Mouse (Mus musculus): ENCODE results near the gene Cux2.

DNA sequence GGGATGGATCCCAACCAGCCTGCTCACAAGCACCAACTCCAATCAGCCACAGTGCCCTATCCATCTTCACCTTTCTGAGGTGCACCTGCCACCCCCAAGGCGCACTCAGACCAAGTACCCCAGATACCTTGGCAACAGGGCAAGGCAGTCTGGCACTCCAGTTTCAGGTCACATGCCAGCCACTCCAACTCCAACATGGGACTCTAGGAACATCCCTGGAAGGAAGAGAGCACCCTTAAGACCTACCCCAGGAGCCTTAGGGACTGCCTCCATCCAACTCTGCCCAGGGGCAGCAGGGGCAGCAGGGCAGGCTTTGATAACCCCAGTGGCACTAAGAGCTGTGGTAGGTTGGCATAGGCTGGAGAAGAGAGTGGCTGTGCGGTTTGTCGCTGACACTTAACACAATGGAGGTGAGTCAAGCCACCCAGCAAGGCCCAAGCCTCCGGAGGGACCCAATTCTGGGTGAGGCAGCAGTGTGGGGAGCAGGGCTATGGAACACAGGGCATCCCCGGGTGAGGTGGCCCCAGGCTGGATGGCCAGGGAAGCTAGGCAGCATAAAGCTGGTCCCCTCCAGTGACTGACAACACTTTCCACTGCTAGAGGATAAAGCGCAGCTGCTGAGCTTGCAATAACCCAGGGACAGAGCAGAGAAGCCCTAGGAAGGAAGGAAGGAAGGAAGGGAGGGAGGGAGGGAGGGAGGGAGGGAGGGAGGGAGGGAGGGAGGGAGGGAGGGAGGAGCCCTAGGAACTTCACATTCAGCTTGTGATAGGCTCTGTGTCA is 217.3 kb downstream of the Cux2 start:
- TF ChIP-seq CTCF (IDR thresholded peaks at IDR 0.05 in 2 of 3, conservative IDR thresholded peaks at IDR 0.05 in 1 of 3; ENCODE audit: control insufficient read depth in 1 of 3, insufficient read depth in 1 of 3, low read depth in 2 of 3, low read length in 3 of 3, poor library complexity in 1 of 3, severe bottlenecking in 1 of 3) (no peak), ZNF384 (IDR thresholded peaks at IDR 0.05; ENCODE audit: low read depth, low read length) (no peak), SIN3A (IDR thresholded peaks at IDR 0.05; ENCODE audit: low read length) (no peak), RAD21 (IDR thresholded peaks at IDR 0.05; ENCODE audit: low read depth, low read length) (no peak), TAL1 (IDR thresholded peaks at IDR 0.05; ENCODE audit: low read length) (no peak), POLR2A (IDR thresholded peaks at IDR 0.05; ENCODE audit: control insufficient read depth in 1 of 2, insufficient read depth in 1 of 2, low read depth in 1 of 2, low read length in 2 of 2, poor library complexity in 1 of 2) (no peak), POLR2AphosphoS2 (IDR thresholded peaks at IDR 0.05; ENCODE audit: low read length) (no peak), MAZ (IDR thresholded peaks at IDR 0.05; ENCODE audit: low read depth, low read length) (no peak), TCF12 (IDR thresholded peaks at IDR 0.05; ENCODE audit: low read depth, low read length) (no peak), MEF2A (IDR thresholded peaks at IDR 0.05; ENCODE audit: extremely low read depth, insufficient replicate concordance, low read depth, low read length, poor library complexity, severe bottlenecking) (no peak), UBTF (IDR thresholded peaks at IDR 0.05; ENCODE audit: borderline replicate concordance, insufficient read depth, low read depth, low read length) (no peak)
